Mouse (Mus musculus): Measurements from ENCODE around the gene Fyttd1.
A peak's percentile ranks its signal among the peaks of the same experiment; 100 is the strongest.
"Not testable (repeated sequence)": the region's sequence is repeated elsewhere in the genome, so short reads cannot be mapped to it uniquely, and the experiment has no call there.

The Fyttd1 gene

GRCm38 (mm10) chr16:32878972-32879926, 1.9 kb downstream of the Fyttd1 start:
- no peak for DNase-seq (ENCODE audit: low spot score)

- DNase-seq (ENCODE audit: low spot score): no peak
These were observed 4.2 kb downstream of the Fyttd1 start for GRCm38 (mm10) chr16:32881538-32881937.

GRCm38 (mm10) chr16:32887996-32888395, 10.7 kb downstream of the Fyttd1 start:
- DNase-seq (ENCODE audit: low spot score): no peak

- no peak for DNase-seq (ENCODE audit: low spot score)
These were observed 12.6 kb downstream of the Fyttd1 start for GRCm38 (mm10) chr16:32889881-32890280.

- no peak for DNase-seq (ENCODE audit: low spot score)
These were observed 18.8 kb downstream of the Fyttd1 start for GRCm38 (mm10) chr16:32896126-32896525.

- DNase-seq (ENCODE audit: low spot score): no peak
These were observed 24.2 kb downstream of the Fyttd1 start for GRCm38 (mm10) chr16:32901360-32902050.

GRCm38 (mm10) chr16:32902051-32902428, 24.7 kb downstream of the Fyttd1 start:
- DNase-seq (ENCODE audit: low spot score): no peak

- no peak for DNase-seq (ENCODE audit: low spot score)
These were observed 28.9 kb downstream of the Fyttd1 start for GRCm38 (mm10) chr16:32906186-32906585.

- DNase-seq (ENCODE audit: low spot score): no peak
These were observed 29.4 kb downstream of the Fyttd1 start for GRCm38 (mm10) chr16:32906727-32907126.

GRCm38 (mm10) chr16:32913212-32913611, 35.9 kb downstream of the Fyttd1 start:
- DNase-seq (ENCODE audit: low spot score): no peak

GRCm38 (mm10) chr16:32913937-32914881, 36.9 kb downstream of the Fyttd1 start, which contains the start of gene Lrch3:
Lrch3 (plus strand) TSS chr16:32914100.
- peak; percentile 94 for DNase-seq (ENCODE audit: low spot score)

- no peak for DNase-seq (ENCODE audit: low spot score)
These were observed 38.2 kb downstream of the Fyttd1 start for GRCm38 (mm10) chr16:32915292-32916068.

- DNase-seq (ENCODE audit: low spot score): not testable (repeated sequence)
These were observed 49.3 kb downstream of the Fyttd1 start for GRCm38 (mm10) chr16:32926629-32927028.

- DNase-seq (ENCODE audit: low spot score): no peak
These were observed 49.7 kb downstream of the Fyttd1 start for GRCm38 (mm10) chr16:32927044-32927443.

GRCm38 (mm10) chr16:32929918-32930317, 52.6 kb downstream of the Fyttd1 start:
- DNase-seq (ENCODE audit: low spot score): no peak

- DNase-seq (ENCODE audit: low spot score): no peak
These were observed 57.2 kb downstream of the Fyttd1 start for GRCm38 (mm10) chr16:32934470-32934869.

GRCm38 (mm10) chr16:32935088-32935487, 57.8 kb downstream of the Fyttd1 start:
- DNase-seq (ENCODE audit: low spot score): no peak

GRCm38 (mm10) chr16:32937358-32937757, 60.1 kb downstream of the Fyttd1 start:
- DNase-seq (ENCODE audit: low spot score): no peak

- not testable (repeated sequence) for DNase-seq (ENCODE audit: low spot score)
These were observed 62.0 kb downstream of the Fyttd1 start for GRCm38 (mm10) chr16:32939301-32939700.

GRCm38 (mm10) chr16:32939716-32940115, 62.4 kb downstream of the Fyttd1 start:
- DNase-seq (ENCODE audit: low spot score): not testable (repeated sequence)

GRCm38 (mm10) chr16:32941226-32941625, 63.9 kb downstream of the Fyttd1 start:
- DNase-seq (ENCODE audit: low spot score): not testable (repeated sequence)

All from spleen, adult 12 weeks (tissue).